Mouse (Mus musculus) thymus, postnatal 0 days (tissue): ENCODE results near the gene Dock8. TPM values are rescaled to one million over a fixed set of nuclear protein-coding genes. Genes with fewer than 3 reads are reported as not detected.

ENCODE experiments used
- DNase-seq: peaks from one replicate; pipeline ENCODE4 v3.0.0-alpha.2; 2015; ENCODE audit warnings: low spot score
- polyA plus RNA-seq: library from polyadenylated mRNA; unstranded; fragments of >200 nt; fragmentation: Nextera tagmentation; extraction: Ambion mirVana; gene quantifications from 2 replicates; pipeline ENCODE4 v1.2.1, GENCODE M21; 2015

The Dock8 gene
- polyA plus RNA-seq, 1 experiment from 2014 or later: 80.1 TPM

GRCm38 (mm10) chr19:25246062-25246461, 246.7 kb downstream of the Dock8 start:
- no peak for DNase-seq

GRCm38 (mm10) chr19:25247858-25248552, 248.7 kb downstream of the Dock8 start:
- DNase-seq: no peak

- no peak for DNase-seq
Observed at GRCm38 (mm10) chr19:25249230-25249629, 249.9 kb downstream of the Dock8 start.

- no peak for DNase-seq
Observed at GRCm38 (mm10) chr19:25251610-25252140, 252.3 kb downstream of the Dock8 start.

Other genes with a start within 250 kb of the Dock8 start
- 3.3 and 4.3 TPM in 2 replicates for gene Pgm5, start 137.7 kb upstream of the Dock8 start, polyA plus RNA-seq
- gene Gm10053, start 123.8 kb upstream of the Dock8 start, polyA plus RNA-seq: 240 and 276 TPM in 2 replicates
- gene Foxd4, start 98.3 kb upstream of the Dock8 start, polyA plus RNA-seq: not detected in 2 replicates
- 15.4 and 19.6 TPM in 2 replicates for gene Cbwd1, start 37.9 kb upstream of the Dock8 start, polyA plus RNA-seq
- 3.7 TPM in 2 replicates for gene Kank1, start 237.4 kb downstream of the Dock8 start, polyA plus RNA-seq